Mouse (Mus musculus) midbrain, postnatal 0 days (tissue): ENCODE results near the gene Chst8. TPM values are rescaled to one million over a fixed set of nuclear protein-coding genes. Genes with fewer than 3 reads are reported as not detected.

Experiments used
- ATAC-seq: fragments of 200-750 bp; cut with Nextera tagmentation; 2 replicates; pipeline ENCODE4 v1.8.0; 2017; ENCODE audit warnings: moderate number of reproducible peaks, mild to moderate bottlenecking, moderate TSS enrichment, moderate library complexity; ENCODE audit not compliant: low FRiP score
- DNase-seq: peaks from one replicate; pipeline ENCODE4 v3.0.0-alpha.2; 2015; ENCODE audit warnings: low spot score
- H3K27ac ChIP-seq: fragments of 300-500 bp; sonication (generic); 2 replicates; pipeline ENCODE4 v1.5.1; 2014; ENCODE audit warnings: low read depth, mild to moderate bottlenecking, low read length, mixed read lengths
- H3K27me3 ChIP-seq: fragments of 300-500 bp; sonication (generic); 2 replicates; pipeline ENCODE4 v1.6.1; 2014; ENCODE audit warnings: low read length, control low read depth, mixed read lengths; ENCODE audit not compliant: insufficient read depth
- H3K36me3 ChIP-seq: fragments of 300-500 bp; sonication (generic); 2 replicates; pipeline ENCODE4 v1.6.1; 2014; ENCODE audit warnings: low read length, control low read depth, mixed read lengths; ENCODE audit not compliant: insufficient read depth
- H3K4me1 ChIP-seq: fragments of 300-500 bp; sonication (generic); 2 replicates; pipeline ENCODE4 v1.6.1; 2014; ENCODE audit warnings: mild to moderate bottlenecking, control low read depth, antibody characterized with exemption, low read length, mixed read lengths; ENCODE audit not compliant: insufficient read depth
- H3K4me2 ChIP-seq: fragments of 300-500 bp; sonication (generic); 2 replicates; pipeline ENCODE4 v1.6.1; 2014; ENCODE audit warnings: low read depth, mild to moderate bottlenecking, low read length, mixed read lengths; ENCODE audit not compliant: poor library complexity, severe bottlenecking
- H3K4me3 ChIP-seq: fragments of 300-500 bp; sonication (generic); 2 replicates; pipeline ENCODE4 v1.5.1; 2014; ENCODE audit warnings: low read depth, mild to moderate bottlenecking, low read length, moderate library complexity
- H3K9ac ChIP-seq: fragments of 300-500 bp; sonication (generic); replicated peaks from 2 replicates; pipeline ENCODE4 v1.6.1; 2014; ENCODE audit warnings: mild to moderate bottlenecking, low read length, moderate library complexity, mixed read lengths; ENCODE audit not compliant: poor library complexity, severe bottlenecking
- H3K9me3 ChIP-seq: fragments of 300-500 bp; sonication (generic); 2 replicates; pipeline ENCODE4 v1.6.1; 2016; ENCODE audit warnings: low read length, control low read depth
- CTCF ChIP-seq: IDR thresholded peaks from 2 replicates; pipeline ENCODE4 v1.5.1; 2016; ENCODE audit warnings: antibody characterized with exemption, mild to moderate bottlenecking
- WGBS: fragments of 180-500 bp; shearing (Covaris S2); extraction: QIAGEN DNeasy Blood & Tissue Kit; methylation state at CpG from one replicate; pipeline ENCODE4 v1.1.7; 2014; 5-methylcytosine and 5-hydroxymethylcytosine counted together
- polyA plus RNA-seq: library from polyadenylated mRNA; unstranded; fragments of >200 nt; fragmentation: Nextera tagmentation; extraction: Ambion mirVana; gene quantifications from 2 replicates; pipeline ENCODE4 v1.2.1, GENCODE M21; 2015
- total RNA-seq: library from RNA; depleted of rRNA; stranded (reverse); fragments of >200 nt; gene quantifications from 2 replicates; pipeline ENCODE4 v1.2.3, GENCODE M21; 2014; rRNA removed

The Chst8 gene
- total RNA-seq, result 17.4 and 20.1 TPM in 2 replicates
- polyA plus RNA-seq, result 13.5 and 16.2 TPM in 2 replicates

DNA sequence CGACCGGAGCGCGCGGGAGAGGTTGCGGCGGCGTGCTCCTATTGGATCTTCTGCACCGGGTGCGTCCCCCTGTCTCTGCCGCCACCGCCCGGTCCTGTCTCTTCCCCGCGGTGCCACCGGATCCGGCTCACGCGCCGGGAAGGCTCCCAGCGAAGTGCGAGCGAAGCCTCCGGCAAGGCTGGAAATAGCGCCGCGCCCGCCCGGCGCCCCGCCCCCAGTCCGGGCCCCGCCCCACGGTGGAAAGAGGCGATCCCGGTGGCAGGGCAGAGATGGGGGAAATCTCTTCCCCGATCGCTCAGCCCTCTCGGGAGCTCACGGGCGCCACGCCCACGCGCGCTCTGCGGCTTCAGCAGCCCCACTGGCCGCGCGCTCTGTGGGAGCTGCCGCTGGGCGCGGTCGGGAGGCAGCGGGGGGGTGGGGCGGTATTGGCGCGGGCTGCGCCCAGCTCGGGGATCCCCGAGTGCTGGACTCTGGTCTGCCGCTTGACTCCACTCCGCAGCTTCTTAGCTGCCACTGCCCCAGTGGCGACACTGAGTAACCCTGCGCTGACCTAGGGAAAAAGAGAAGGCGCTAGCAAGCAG lies at the start of gene Chst8:
Gene Chst8 (minus strand): TSS at position 181 of the 581 bp plus-strand sequence.
- H3K9ac ChIP-seq, result peak within 1 kb of the TSS; percentile 59
- DNase-seq, result peak; percentile 50
- TF ChIP-seq CTCF, result no peak
- peaks cover 12% of the 10 kb centered on the region; the same call in 1 of the 2 replicates for H3K27me3 ChIP-seq
- 0% methylated on average over 45 of the region's 65 CpGs for WGBS
- H3K4me1 ChIP-seq, result 0 out of 2 replicates have a peak, but pooled peaks cover 3% of the 10 kb centered on the region
- no peak within 1 kb of the TSS for H3K27ac ChIP-seq
- no peaks in the 10 kb centered on the region for H3K9me3 ChIP-seq
- H3K4me2 ChIP-seq, result peak within 1 kb of the TSS; percentile 96
- no peaks in the 10 kb centered on the region for H3K36me3 ChIP-seq
- H3K4me3 ChIP-seq, result peak within 1 kb of the TSS; percentile 67
- ATAC-seq, result peak; percentile 32; the same call in 1 of the 2 replicates

DNA sequence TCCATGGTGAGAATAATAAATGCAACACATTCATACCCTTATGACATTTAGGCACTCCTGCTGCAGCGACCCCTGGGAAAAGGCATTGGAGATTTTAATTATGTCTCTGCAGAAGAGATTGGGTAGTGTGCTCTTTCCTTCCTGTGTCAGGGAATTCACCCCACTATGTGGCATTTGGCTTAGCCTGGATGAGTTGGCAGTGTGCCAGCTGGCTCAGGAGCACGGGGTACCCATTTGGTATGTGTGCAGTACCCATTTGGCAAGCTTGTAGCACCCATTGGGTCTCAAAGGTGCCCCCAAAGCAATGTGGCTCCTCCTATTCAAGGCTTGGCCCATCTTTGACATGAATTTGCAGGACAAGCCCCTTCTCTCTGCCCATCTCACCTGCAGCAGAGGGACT lies 45.8 kb upstream of the Chst8 start:
- 54% methylated on average over 2 of the region's 2 CpGs for WGBS
- H3K27me3 ChIP-seq, result no peaks in the 10 kb centered on the region
- H3K27ac ChIP-seq, result no peak overlapping the region
- no peak overlapping the region for H3K9ac ChIP-seq
- H3K36me3 ChIP-seq, result no peaks in the 10 kb centered on the region
- H3K4me2 ChIP-seq, result no peak overlapping the region
- no peaks in the 10 kb centered on the region for H3K4me1 ChIP-seq
- no peak for TF ChIP-seq CTCF
- H3K9me3 ChIP-seq, result no peaks in the 10 kb centered on the region
- H3K4me3 ChIP-seq, result no peak overlapping the region
- ATAC-seq, result no peak
- peak; percentile 10 for DNase-seq

DNA sequence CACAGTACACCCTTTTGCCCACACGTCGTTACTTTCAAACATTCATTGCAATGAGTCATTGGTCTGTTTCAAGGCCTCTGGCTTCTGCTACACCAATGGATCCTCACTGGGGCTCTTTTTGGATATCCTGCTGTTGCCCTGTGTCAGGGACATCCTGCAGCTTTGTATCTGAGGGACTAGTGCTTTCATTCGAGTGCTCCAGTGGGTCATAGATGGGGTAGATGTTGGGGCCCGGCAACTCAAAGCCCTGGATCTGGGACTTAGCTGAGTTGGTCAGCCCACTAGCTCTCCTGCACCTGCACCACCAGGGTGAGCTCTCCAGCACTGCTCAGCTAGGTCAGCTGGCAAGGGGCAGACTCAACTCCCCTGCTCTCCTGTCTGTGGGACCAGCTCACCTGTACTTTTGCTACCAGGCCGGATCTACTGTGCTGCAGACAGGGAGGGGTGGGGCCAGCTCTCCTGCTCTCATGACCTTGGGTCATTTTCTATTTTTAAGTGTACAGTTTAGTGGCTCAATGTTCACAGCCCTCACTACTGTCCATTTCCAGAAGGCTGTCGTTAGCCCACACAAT lies 42.4 kb upstream of the Chst8 start:
- Histone ChIP-seq H3K9ac (no peak overlapping the region), H3K4me1 (no peaks in the 10 kb centered on the region), H3K4me3 (no peak overlapping the region), H3K4me2 (no peak overlapping the region), H3K36me3 (no peaks in the 10 kb centered on the region), H3K9me3 (no peaks in the 10 kb centered on the region), H3K27ac (no peak overlapping the region), H3K27me3 (no peaks in the 10 kb centered on the region)
- no peak for ATAC-seq
- no peak for TF ChIP-seq CTCF
- WGBS, result 86% methylated on average over 6 of the region's 6 CpGs
- DNase-seq, result no peak

DNA sequence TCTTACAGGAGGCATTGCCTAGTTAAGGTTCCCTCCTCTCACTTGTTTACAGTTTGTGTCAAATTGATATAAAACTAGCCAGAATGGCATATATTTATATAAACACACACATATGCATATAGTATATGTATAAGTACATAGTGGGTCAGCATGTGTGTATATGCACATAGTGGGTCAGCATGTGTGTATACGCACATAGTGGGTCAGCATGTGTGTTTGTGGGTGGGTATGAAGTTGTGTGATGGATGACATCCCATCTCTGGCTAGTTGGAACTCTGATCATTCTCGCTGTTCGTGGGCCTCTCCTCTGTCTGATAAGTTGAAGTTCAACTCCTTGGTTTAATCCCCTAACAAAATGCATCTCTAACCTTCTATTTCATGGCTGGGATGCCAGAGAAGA lies 40.9 kb upstream of the Chst8 start:
- no peak for TF ChIP-seq CTCF
- H3K9me3 ChIP-seq, result no peaks in the 10 kb centered on the region
- no peaks in the 10 kb centered on the region for H3K27me3 ChIP-seq
- no peak overlapping the region for H3K4me2 ChIP-seq
- WGBS, result 90% methylated on average over 3 of the region's 3 CpGs
- no peaks in the 10 kb centered on the region for H3K36me3 ChIP-seq
- no peak overlapping the region for H3K4me3 ChIP-seq
- no peak for DNase-seq
- H3K27ac ChIP-seq, result no peak overlapping the region
- H3K4me1 ChIP-seq, result no peaks in the 10 kb centered on the region
- no peak overlapping the region for H3K9ac ChIP-seq
- ATAC-seq, result no peak

DNA sequence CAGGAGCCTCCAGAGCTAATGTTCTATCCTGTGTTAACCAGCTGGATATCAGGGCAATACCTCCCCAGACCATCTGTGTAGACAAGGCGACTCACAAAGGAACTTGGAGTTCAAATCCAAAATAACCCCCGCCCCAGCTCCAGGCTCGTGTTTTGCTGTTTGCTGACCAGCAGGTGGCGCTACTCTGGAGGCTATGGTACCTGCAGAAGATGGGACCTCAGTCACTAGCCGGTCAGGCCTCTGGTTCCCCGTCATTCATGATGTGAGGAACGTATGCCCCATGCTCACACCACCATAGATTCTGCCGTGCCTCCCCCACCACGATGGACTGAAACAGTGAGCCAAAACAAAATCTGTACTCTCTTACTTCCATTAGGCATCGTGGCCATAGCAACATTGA lies 37.1 kb upstream of the Chst8 start:
- 48% methylated on average over 10 of the region's 10 CpGs for WGBS
- Histone ChIP-seq H3K9me3 (no peaks in the 10 kb centered on the region), H3K9ac (no peak overlapping the region), H3K27ac (no peak overlapping the region), H3K36me3 (no peaks in the 10 kb centered on the region), H3K4me2 (no peak overlapping the region), H3K4me1 (peaks cover 8% of the 10 kb centered on the region; the same call in 1 of the 2 replicates), H3K27me3 (no peaks in the 10 kb centered on the region), H3K4me3 (no peak overlapping the region)
- ATAC-seq (no peak), DNase-seq (no peak)
- peak; percentile 50 for TF ChIP-seq CTCF

DNA sequence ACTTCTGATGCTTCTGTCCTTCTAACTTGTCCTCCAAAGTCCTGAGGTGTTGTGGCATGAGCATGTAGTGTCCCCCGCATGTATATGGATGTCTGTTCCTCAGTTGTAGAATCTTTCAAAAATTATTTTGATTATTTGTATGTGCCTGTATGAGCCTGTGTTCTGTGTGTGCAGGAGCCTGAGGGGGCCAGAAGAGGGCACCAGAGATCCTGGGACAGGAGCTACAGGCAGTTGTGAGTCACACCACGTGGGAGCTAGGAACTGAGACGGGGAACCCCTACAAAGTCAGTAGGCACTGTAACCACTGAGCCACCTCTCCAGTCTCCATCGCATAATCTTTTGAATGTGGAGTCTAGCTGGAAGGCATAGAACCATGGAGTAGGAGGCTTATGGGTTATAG lies 36.3 kb upstream of the Chst8 start:
- no peak overlapping the region for H3K9ac ChIP-seq
- no peak overlapping the region for H3K4me2 ChIP-seq
- WGBS, result 93% methylated on average over 4 of the region's 4 CpGs
- no peak for ATAC-seq
- no peak overlapping the region for H3K4me3 ChIP-seq
- no peaks in the 10 kb centered on the region for H3K9me3 ChIP-seq
- no peaks in the 10 kb centered on the region for H3K27me3 ChIP-seq
- H3K4me1 ChIP-seq, result peaks cover 8% of the 10 kb centered on the region; the same call in 1 of the 2 replicates
- DNase-seq, result no peak
- TF ChIP-seq CTCF, result peak; percentile 25; the same call in 1 of the 2 replicates
- no peaks in the 10 kb centered on the region for H3K36me3 ChIP-seq
- H3K27ac ChIP-seq, result no peak overlapping the region
